Mouse (Mus musculus) kidney, adult 11 months (tissue): ENCODE results near the gene Uroc1.

Experiments
- DNase-seq: peaks from one replicate; pipeline ENCODE4 v3.0.0; 2022

Uroc1 gene

DNA sequence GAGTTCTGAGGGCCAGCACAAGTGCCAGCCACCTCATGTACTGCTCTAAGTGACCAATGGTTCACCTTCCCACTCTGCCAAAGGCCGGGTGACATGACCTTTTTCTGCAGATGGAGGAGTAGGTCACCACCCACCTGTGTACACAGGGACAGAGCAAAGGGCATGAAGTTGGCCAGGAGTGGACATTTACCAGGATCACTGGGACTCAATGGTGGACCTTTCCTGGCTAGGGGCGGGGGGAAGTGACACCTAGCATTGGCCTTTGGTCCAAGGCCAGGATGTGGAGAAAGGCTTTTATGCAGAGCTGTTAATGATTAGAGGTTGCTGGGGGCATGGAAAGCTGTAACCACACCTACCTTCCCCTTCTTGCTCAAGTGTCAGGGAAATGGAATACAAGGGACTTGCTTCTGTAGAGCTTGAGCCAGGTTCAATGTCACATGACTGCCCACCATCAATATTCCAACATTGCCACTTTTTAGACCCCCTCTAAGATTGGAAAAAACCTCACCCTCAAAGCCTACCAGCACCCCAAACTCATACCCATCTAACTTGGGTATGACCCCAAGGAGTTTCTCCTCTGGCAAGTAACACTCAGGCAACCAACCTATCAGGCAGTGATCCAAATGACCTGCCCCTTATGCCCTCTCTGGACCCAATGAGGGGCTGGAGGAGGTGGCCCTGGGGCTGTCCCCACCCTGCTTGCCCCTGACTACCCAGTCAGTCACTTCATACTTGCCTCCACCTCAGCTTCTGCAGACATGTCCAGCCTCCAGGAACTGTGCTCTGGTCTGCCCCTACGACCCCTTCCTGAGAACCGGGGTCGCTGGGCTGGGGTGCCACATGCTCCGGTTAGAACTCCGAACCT, at the start of gene Uroc1:
TSS of gene Uroc1 (plus strand) at position 724 of the 865 bp plus-strand sequence.
- peak; percentile 78 for DNase-seq

DNA sequence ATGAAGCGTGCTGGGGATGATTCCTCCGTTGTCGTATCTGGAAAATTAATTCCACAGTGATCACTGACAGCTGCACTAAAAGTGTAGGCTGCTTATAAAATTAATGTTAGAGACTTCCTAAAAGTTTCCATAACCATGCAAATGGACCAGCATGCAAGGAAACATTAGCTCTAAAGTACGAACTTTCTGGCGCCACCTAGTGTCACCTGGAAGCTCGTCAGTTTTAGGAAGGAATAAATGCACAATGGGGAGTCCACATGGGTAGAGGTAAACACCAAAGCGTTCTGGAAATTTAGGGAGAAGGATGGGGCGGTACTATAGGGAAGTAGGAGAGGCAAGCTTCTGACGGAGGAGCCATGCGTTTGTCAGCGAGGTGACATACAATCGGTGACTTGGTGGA, 44.8 kb upstream of the Uroc1 start:
- no peak for DNase-seq

DNA sequence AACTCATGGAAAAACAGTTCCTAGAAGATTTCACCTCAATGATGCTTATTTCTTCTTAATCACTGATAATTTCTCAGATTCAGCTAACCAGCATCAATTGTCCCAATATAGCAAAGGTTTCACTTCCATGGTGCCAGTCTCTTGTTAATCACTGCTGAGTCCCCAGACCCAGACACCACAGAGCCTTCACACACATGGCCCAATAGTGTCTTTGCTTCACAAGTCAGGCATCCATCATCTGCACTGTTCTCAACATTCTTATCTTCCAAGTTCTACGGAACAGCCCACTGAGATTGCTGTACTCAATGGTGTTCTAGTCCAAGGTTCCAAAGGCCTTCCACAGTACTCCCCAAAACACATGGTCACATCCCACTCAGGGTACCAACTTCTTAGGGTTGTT, 32.2 kb upstream of the Uroc1 start, which contains the start of gene BC048671:
TSS of gene BC048671 (plus strand) at position 301 of the 400 bp plus-strand sequence.
- DNase-seq, result no peak

DNA sequence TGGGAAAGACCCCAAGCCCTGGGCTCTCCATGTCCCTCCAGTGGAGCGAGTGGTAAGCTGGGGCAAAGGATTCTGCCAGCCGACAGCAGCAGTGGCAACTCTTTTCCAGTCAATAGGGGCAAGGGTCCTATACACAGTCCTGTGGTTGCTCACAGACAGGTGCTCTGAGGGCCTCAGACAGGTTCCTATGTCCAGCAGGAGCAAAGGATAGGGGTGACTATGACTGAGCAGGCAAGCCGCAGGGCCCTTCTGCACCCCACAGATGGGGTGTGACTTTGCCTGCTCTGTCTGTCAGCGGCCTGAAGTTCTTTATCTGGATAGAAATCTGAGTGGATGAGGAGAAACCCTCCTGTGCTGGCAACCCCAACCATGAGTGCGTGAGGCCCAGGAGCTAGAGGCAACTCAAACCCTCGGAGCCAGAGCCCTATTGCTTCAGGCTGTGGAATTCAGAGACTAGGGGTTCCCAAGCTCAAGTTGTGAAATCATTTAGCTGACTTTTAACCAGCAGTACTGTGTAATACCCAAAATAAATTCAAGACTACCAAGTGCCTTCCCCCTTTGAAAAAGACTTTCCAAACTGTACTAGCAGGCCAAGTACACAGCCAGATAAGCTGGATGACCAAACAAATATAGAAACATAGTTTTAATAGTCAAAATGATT, 26.6 kb upstream of the Uroc1 start:
- no peak for DNase-seq

DNA sequence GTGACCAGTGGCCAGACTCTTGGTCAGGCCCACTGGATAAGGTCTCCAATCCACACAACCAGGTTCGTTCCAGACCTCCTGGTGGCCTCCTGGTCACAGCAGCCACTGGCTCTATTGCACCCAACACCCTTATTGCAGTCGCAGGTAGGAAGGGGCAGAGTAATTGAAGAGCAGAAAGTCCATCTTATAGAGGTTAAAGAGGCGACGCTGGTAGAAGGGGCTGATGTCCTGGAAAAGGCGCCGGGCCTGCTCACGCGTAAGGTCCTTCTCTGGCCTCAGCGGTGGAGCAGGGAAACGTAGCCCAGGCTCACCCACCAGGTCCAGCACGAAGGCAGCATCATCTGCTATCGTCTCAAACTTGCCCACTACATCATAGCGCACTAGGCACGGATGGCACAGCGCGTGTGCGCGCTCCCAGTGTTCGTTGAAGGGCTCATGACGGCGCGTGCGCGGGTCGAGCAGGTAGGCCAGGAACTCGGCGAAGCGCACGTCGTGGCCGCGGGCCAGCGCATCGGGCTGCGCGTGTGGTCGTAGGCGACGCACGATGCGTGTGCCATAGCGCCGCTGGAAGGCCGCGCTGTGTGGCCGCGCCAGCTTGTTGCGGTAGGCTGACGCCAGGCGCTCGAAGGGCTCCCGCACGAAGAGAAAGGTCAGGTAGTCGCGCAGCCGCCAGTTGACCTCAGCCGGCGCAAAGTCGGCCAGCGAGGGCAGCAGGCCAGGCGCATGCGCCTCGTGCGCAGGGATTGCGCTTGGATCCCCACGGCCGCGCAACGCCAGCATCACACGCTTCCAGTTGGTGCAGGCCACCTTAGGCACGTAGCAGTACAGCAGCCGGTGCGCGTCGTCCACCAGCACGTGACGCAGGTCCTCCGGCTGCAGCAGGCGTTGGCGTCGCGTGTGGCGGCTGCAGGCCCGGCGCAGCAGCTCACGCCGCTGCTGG, 24.0 kb upstream of the Uroc1 start:
- DNase-seq, result no peak

DNA sequence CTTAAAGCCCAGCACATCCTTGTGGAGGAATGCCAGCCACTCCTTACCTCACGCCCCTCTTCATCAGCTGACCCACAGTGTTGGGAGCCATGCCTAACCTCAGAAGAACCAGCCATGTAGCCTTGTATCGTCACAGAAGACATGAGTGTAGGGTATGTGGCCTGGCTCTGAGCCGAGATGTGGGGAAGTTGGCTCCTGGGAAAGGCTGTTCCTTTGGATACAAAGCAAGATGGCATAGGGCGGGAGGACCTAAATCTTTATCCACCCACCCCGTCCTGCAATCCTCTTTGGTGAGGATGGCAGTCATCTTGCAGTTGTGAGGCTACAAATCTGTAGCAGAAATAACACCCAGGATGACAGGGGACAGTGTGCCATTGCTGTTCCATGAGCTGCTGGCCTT, 17.1 kb upstream of the Uroc1 start:
- DNase-seq, result no peak

DNA sequence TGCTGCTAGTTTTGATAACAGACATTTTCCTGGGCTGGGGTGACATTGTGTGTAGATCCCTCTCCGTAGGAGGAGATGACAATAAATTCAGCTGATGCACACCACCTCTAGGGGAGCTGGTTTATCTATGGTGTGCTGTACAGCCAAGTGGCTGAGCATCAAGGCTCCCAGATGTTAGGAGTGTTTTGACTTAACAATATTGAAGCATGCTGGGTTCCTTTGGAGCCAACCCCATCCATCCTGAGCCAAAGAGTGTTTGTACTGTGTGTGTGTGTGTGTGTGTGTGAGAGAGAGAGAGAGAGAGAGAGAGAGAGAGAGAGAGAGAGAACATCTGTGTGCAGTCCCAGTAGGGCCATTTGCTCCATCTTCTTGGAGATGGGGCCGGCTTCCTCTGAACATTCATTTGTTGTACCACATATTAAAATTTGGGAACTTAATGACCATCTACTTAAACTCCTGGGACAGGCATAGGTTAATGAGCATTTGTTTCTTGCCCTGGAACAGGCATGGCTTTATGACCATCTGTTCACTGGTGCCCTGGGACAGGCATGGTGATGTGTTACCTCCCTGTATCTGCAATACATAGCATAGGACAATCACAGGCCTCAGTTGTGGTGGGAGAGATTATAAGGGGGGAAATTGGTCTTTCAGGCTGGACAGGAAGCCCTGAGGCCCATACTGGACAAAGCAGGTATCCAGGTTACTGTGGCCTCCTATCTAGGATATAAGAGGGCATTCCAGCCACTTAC, 15.4 kb upstream of the Uroc1 start:
- DNase-seq, result no peak

DNA sequence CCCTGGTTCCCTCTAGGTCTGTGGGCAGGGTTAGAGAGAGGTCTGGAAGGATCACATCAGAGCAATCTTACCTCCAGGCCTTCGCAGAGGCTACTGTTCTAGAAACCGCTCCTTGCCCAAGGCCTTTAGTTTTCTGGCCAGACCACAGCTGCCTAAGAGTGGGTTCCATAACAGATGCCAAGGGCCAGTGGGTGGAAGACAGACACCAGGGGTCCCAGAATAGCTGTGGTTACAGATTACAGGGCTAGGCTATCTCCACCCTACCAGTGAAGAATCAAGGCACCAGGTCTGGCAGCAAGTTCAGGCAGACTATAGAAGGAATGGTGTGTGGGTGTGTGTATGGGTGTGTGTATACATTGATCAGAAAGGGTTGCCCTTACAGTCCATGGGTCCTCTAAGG, 14.1 kb upstream of the Uroc1 start:
- no peak for DNase-seq

DNA sequence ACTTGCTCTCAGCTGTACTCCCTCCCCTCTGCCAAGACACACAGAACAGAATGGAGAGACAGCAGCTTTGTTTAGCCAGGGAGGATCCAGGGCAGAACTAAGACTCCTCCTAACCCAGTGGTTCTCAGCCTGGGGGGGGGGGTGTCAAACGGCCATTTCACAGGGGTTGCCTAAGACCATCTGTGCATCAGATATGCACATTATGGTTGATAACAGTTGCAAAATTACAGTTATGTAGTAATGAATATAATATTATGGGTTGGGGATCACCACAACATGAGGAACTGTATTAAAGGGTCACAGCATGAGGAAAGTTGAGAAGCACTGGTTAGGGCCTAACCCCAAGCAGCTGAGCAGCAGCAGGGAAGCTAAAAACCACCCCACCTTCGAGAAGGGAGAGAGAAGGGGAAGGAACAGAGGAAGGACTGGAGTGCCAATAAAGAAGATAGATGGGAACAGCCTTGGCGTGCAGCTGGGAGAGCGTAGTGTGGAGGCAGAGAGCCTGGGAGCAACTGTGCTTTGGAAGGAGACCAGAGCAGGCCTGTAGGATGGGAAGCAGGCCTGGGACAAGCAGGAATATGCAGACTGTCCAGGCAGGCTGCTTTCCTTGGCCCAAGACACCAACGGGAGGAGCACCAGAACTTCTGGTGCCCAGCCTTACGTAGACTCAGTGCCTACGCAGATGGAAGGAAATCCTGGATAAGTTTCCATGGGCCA, 13.5 kb upstream of the Uroc1 start:
- no peak for DNase-seq

DNA sequence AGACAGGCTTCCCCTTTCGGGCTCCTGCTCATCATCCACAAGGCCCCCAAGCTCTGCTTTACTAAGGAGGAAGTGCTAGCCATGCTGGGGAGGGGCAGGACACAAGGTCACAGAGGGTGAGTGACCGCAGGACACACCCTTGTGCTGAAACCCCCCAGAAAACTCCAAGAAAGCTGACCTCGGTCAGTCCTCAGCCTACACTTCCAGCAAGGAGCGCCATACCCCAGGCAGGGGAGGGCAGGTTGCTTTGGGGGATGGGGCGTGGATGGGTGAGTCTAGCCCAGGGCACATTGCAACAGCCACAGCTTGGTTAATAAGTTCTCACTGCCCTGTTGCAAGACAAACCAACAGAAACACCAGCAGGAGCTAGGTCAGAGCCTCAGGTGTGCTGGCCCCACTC, 12.7 kb upstream of the Uroc1 start:
- DNase-seq, result peak; percentile 51

DNA sequence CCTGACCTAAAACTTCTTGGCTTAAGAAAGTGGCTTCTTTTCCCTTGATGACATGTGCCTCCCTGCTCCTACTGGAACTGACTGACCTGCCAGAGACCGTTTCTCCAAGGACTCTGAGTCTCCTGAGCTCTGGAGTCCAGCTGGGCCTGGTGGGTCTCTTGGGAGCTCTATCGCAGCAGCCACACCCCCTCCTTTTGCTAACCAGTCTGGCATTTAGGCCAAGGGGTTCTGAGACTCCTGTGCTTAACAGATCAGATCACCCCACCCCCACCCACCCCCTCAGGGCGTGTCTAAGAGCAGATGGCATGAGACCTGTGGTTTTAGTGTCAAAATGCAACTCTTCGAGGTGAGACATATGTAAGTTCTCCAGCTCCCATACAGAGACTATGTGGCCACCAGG, 11.3 kb upstream of the Uroc1 start:
- DNase-seq, result no peak

DNA sequence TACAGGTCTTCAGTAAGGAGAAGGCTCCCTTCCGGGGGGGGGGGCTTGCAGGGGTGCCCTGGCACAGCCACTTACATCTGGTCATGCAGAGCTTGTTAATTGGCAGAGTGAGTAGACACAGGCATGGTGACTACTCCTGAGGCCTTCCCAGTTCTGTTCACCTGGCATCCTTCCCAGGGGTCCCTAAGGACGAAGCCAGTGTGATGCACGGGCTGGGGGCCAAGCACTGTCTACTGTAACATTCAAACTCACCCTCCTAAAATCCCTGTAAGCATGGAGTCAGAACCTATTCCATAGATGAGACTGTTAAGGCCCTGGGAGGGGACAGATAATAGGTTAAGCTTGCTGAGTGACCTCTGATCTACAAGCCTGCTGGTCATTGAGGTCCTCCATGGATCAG, 9.1 kb upstream of the Uroc1 start:
- no peak for DNase-seq

DNA sequence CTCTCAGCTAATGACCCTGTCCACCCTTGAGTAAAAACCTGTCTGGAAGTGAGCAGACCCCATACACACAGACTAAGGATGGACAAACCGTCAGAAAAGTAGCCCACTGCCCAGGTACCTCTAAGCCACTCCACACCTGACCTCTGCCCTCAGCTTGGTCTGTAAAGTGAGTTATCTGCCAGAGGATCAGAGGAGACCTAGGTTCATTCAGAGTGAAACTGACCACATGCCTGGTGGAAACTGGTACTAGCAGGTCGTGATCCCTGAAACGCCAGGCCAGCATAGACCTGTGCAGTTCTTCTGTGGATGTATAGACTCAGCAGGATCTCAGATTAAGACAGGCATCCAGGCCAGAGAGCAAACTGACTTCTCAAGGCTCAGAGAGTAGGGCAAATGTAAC, 8.6 kb upstream of the Uroc1 start:
- DNase-seq, result no peak

DNA sequence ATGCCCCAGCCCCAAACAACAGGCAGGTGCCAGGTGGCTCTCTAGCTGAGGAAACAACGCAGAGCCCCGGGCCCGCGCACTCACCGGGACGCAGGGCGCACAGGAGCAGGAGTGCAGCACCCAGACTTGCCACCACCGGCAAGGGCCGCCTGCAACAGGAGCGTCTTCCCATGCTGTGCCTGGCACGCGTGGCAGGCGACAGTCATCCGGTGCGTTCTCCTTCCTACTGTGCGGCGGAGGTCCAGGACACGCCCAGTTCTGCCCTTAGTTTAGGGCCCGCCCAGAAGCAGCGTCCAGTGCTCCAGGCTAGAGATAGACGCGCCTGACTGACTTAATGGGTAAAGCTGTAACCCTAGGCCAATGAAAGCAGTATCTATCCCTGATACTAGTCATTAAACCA, 8.1 kb upstream of the Uroc1 start, which contains the start of gene Chst13:
TSS of gene Chst13 (minus strand) at position 195 of the 400 bp plus-strand sequence.
- DNase-seq, result peak; percentile 34

DNA sequence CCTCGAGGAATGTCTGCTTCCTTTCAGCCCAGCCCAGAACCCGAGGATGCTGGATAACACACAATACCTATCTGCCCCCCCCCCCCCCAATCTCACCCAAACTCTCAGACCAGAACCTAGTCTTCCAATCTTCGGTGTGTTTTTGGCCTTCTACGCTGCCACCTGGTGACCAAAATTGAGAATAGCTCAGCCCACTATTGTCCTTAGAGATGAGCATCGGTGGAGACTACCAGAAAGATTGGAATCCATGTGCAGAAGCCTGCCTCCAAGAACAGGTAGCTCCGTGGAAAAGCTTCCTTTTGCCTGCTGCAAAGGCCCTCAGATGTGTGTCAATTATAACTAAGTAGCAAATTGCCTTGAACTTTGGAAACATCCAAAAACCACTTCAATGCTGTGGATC, 5.4 kb upstream of the Uroc1 start:
- no peak for DNase-seq

DNA sequence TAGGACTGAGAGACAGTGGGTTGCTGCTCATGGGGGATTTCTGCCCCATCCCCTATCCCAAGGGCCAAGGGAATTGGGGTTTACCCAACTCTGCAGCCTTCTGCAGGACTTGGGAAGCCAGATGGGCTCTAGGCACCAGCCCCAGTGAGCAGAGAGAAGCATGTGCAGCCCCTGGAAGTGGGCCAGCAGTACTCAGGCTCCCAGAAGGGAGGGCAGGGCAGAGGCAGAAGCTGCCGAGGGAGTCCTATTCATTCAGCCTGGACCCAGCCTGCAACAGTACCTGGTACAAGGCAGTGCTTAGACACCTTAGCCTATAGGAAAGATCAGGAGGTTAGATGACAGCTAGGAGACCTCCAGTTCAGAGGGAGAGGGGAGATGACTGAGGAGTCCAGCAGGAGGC, 3.1 kb upstream of the Uroc1 start:
- peak; percentile 23 for DNase-seq

DNA sequence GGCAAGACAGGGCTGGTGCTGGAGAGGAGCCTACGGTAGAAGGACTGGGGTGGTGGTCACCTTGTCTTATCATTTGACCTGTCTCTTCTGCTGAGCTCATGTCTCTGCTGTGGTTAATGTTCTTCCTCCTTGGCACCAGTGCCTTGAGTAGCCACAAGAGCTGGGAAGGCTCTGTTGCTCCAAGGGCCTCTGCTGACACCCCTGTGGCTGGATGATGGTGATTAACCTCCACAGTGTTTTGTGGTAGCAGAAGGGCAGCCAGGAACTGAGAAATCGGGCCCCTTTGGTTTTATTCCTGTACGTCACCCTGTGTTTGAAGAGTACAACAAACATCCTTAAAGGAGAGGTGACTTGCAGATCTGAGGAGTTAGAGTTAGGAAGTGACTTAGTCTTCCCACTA, 1.2 kb downstream of the Uroc1 start:
- no peak for DNase-seq

DNA sequence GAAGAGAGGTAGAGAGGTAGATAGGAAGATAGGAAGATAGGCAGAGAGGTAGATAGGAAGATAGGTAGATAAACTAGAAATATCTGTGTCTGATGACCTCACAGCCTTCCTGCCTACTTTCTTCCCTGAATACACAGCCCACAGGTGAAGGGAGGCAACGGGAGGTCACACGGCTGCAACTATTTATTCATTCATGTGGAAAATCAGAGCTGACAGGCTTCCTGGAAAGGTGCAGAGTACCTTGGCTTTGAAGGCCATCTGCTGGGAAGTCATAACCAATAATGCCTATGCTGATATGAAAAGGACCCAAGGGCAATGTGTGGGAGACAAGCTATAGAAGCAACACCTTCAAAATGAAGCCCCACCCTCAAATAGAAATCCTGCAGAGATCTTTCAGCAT, 9.3 kb downstream of the Uroc1 start:
- no peak for DNase-seq

DNA sequence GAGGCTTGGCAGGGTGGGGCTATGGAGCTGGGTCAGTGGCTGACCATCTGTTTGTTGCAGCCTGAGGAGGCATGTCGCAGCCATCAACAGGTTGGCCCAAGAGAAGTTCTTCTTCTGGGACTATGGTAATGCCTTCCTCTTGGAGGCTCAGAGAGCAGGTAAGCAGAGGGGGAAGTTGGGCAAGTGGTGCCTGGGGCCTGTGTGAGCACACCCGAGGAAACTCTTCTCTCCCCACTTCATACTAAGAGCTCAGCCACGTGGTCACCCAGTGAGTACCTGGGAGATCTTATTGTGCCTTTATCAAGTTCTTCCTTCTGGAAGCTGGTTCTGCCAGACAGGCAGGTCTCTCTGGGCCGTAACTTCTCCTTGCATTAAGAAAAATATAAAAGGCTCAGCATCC, 14.1 kb downstream of the Uroc1 start:
- DNase-seq, result no peak

DNA sequence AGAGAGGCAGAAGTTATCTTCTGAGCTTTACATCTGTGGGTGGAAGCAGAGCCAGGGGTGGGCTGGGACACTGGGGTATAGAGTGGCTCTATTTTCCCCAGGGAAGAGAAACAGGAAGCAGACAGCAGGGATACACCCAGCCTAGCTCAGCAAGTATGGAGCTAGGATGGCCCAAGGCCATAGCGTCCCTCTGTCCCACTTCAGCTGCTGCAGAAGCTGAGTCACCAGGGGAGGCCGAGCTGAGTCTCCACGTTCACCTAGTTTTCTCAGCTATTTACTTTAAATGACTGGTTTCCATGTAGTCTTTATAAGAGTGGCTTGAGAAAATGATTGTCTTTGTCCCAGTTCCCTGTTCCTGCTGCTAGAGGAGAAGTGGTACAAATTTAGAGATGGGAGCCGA, 15.4 kb downstream of the Uroc1 start:
- no peak for DNase-seq

DNA sequence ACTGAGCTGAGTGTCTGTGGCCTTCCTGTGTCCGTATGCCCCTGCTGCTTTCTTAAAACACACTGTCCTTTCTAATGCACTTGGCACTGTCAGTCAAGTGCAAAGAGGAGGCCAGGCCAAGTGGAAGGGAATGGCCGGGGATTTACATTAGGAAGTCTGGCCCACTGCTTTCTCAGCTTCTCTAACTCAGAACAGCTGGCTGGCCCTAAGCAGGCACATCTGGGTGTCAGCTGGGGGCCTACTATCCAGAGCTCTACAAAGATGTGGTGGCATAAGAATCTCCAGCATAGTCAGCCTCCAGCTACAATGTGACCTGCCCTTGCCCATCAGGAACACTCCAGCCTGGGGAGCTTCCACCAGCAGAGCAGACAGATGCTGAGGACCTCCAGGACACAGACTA, 16.9 kb downstream of the Uroc1 start:
- DNase-seq, result no peak

DNA sequence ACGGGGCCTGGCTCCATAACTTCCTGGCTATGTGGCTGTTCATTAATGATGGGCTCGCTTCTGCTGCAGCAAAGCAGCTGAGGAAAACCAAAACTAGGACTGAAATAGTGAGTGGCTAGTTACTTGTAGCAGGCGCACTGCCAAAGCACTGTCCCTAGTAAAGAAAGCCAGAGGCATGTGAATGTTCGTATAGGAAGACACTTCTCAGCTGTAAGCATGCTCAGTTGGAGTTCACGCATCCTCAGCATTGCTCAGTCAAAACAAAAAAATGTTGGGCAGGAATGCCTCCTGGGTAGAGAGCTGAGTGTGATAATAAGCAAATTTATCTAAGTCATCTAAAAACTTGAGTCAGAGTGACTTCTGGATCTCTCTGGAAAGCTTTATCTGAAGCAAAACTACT, 25.1 kb downstream of the Uroc1 start:
- no peak for DNase-seq
